Mouse (Mus musculus): ENCODE data around the gene Hist2h2be.

- no peak for TF ChIP-seq CTCF (IDR thresholded peaks at IDR 0.05; ENCODE audit: low read depth)
- no peak for TF ChIP-seq EP300 (IDR thresholded peaks at IDR 0.05; ENCODE audit: low read depth)
Measured at GRCm38 (mm10) chr3:96250890-96251289, 30.0 kb downstream of the Hist2h2be start.
